8 mouse cellular contexts compared by ENCODE assay signal in genomic region chr17:47923011-47923677, GRCm38 (mm10). TPM values are rescaled to one million over a fixed set of nuclear protein-coding genes. Genes with fewer than 3 reads are reported as not detected.
DNase-seq lines count a peak whose midpoint lies in the region; ATAC-seq lines count a peak whose summit lies in the region.

No protein-coding gene starts in this region.

- under 1% methylated on average over 28 of the region's 28 CpGs for WGBS in heart, embryonic 13.5 days
- under 1% methylated on average over 28 of the region's 28 CpGs for WGBS in kidney, embryonic 15.5 days
- under 1% methylated on average over 28 of the region's 28 CpGs for WGBS in stomach, embryonic 15.5 days

- H3K4me1 ChIP-seq in heart, embryonic 13.5 days: peaks cover 47% of the 10 kb centered on the region
- H3K4me1 ChIP-seq in kidney, embryonic 15.5 days: peaks cover 62% of the 10 kb centered on the region
- H3K4me1 ChIP-seq in stomach, embryonic 15.5 days: peaks cover 38% of the 10 kb centered on the region

- H3K27ac ChIP-seq in heart, embryonic 13.5 days (replicated peaks): peak overlapping the region; percentile 97
- peak overlapping the region; percentile 98 for H3K27ac ChIP-seq in kidney, embryonic 15.5 days
- peak overlapping the region; percentile 98 for H3K27ac ChIP-seq in stomach, embryonic 15.5 days

- H3K27me3 ChIP-seq in heart, embryonic 13.5 days (replicated peaks): peaks cover 12% of the 10 kb centered on the region
- H3K27me3 ChIP-seq in kidney, embryonic 15.5 days: 0 out of 2 replicates have a peak, but pooled peaks cover 8% of the 10 kb centered on the region
- no peaks in the 10 kb centered on the region for H3K27me3 ChIP-seq in stomach, embryonic 15.5 days (replicated peaks)

- ATAC-seq in heart, embryonic 13.5 days (ENCODE audit: extremely low read depth, insufficient number of reproducible peaks, low FRiP score, low TSS enrichment): no peak
- ATAC-seq in kidney, embryonic 15.5 days (replicated peaks; ENCODE audit: low FRiP score): no peak
- no peak for ATAC-seq in stomach, embryonic 15.5 days (ENCODE audit: insufficient read depth, low FRiP score, low read depth)

- peak overlapping the region; percentile 90 for H3K4me2 ChIP-seq in heart, embryonic 13.5 days
- H3K4me2 ChIP-seq in kidney, embryonic 15.5 days: peak overlapping the region; percentile 93
- peak overlapping the region; percentile 74 for H3K4me2 ChIP-seq in stomach, embryonic 15.5 days

- H3K36me3 ChIP-seq in heart, embryonic 13.5 days: peaks cover 13% of the 10 kb centered on the region; the same call in 1 of the 2 replicates
- H3K36me3 ChIP-seq in kidney, embryonic 15.5 days: no peaks in the 10 kb centered on the region
- no peaks in the 10 kb centered on the region for H3K36me3 ChIP-seq in stomach, embryonic 15.5 days

- no peaks in the 10 kb centered on the region for H3K9me3 ChIP-seq in heart, embryonic 13.5 days
- no peaks in the 10 kb centered on the region for H3K9me3 ChIP-seq in kidney, embryonic 15.5 days (replicated peaks)
- H3K9me3 ChIP-seq in stomach, embryonic 15.5 days: no peaks in the 10 kb centered on the region

- peak; percentile 93 for DNase-seq in heart, adult 11 months
- DNase-seq in heart, postnatal 25 days (ENCODE audit: low spot score): no peak
- DNase-seq in adrenal gland, postnatal 25 days: peak; percentile 64
- DNase-seq in lung, postnatal 4 days: peak; percentile 60 to 63
- no peak for DNase-seq in retina, postnatal 1 day

- peak overlapping the region; percentile 92 for H3K4me3 ChIP-seq in heart, embryonic 13.5 days
- H3K4me3 ChIP-seq in kidney, embryonic 15.5 days (replicated peaks): peak overlapping the region; percentile 96
- H3K4me3 ChIP-seq in stomach, embryonic 15.5 days (replicated peaks): peak overlapping the region; percentile 75

- peak overlapping the region; percentile 96 for H3K9ac ChIP-seq in heart, embryonic 13.5 days
- H3K9ac ChIP-seq in kidney, embryonic 15.5 days: peak overlapping the region; percentile 95
- peak overlapping the region; percentile 80 for H3K9ac ChIP-seq in stomach, embryonic 15.5 days

- intact Hi-C loops in heart, postnatal 25 days (cut with DNase I): loop anchor here (5.0 kb wide), 3 partner anchors 46 to 174 kb away; no protein-coding TSS in a partner anchor

RNA-seq across cellular contexts. Expression of gene Foxp4, which starts 1.3 kb away (rescaled TPM):
- total RNA-seq in heart, postnatal 25 days (2021): 1 to 10 TPM; 9.4 to 9.6 TPM
- total RNA-seq in adrenal gland, postnatal 25 days (2021): 25.1 and 33.4 TPM in 2 replicates
- polyA plus RNA-seq in heart, embryonic 13.5 days (2015; fragmentation: Nextera tagmentation; extraction: Ambion mirVana): 9.0 and 9.2 TPM in 2 replicates
- polyA plus RNA-seq in kidney, embryonic 15.5 days (2015; fragmentation: Nextera tagmentation; extraction: Ambion mirVana): 13.0 and 13.7 TPM in 2 replicates
- 25.0 and 30.9 TPM in 2 replicates for polyA plus RNA-seq in stomach, embryonic 15.5 days (2015; fragmentation: Nextera tagmentation; extraction: Ambion mirVana)

Comparison
In these comparisons a context has a peak if more than half of its experiments do, and no peak if none do; other contexts are left out.
1. DNase-seq: peak in heart, adult 11 months (single experiment), adrenal gland, postnatal 25 days (single experiment) and lung, postnatal 4 days (2 of 2); none in heart, postnatal 25 days (single experiment) and retina, postnatal 1 day (single experiment).
2. Peak in every context shown above with its lines, with median percentiles within 50 percentile points of each other: H3K27ac ChIP-seq, H3K4me2 ChIP-seq, H3K4me3 ChIP-seq and H3K9ac ChIP-seq.